Mouse (Mus musculus): ENCODE results near the gene Vmn1r42.

DNA sequence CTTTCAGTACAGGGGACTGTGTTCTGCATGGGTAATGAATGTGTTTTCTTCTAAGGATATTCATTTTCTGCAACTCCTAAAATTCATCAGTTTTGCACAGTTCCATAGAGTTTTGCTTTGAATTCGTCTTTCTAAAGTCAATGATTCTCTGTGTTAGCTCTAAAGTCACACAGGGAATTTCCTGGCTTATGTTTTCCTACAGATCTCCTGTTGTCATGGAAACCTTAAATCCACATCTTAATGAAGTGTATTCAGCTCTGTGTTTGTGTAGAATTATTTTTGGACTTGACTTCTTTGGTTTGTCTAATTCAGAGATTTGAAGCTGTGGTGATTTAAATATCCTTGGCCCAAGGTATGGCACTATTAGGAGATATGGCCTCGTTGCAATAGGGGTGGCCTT, 7.6 kb upstream of the Vmn1r42 start:
- TF ChIP-seq CTCF (IDR thresholded peaks at IDR 0.05; ENCODE audit: low read depth, low read length) (no peak), POLR2A (IDR thresholded peaks at IDR 0.05; ENCODE audit: borderline replicate concordance, low read depth, low read length) (no peak)

Measured in bone marrow macrophage, adult 2 months (primary cell).